Mouse (Mus musculus) cerebellum, adult 2 months (tissue): ENCODE measurements at regions not wholly inside any gene's neighbourhood (a gene's known extent, or its start where the extent isn't known, plus 50 kb on each side); places are given as distances from the start of the nearest gene placed in this dataset.

Experiments
- DNase-seq, 2 experiments: peaks; one replicate each; pipeline ENCODE4 v3.0.0; 2021
- H3K27ac ChIP-seq: fragments of 200-500 bp; 2 replicates; pipeline ENCODE4 v1.5.1; 2012; ENCODE audit warnings: low read length, control low read depth, inconsistent platforms; ENCODE audit not compliant: insufficient read depth
- H3K27me3 ChIP-seq: fragments of 200-500 bp; 2 replicates; pipeline ENCODE4 v1.6.1; 2012; ENCODE audit warnings: inconsistent platforms, mild to moderate bottlenecking, low read length, moderate library complexity; ENCODE audit not compliant: control insufficient read depth, insufficient read depth
- H3K4me1 ChIP-seq: fragments of 200-500 bp; 2 replicates; pipeline ENCODE4 v1.6.1; 2011; ENCODE audit warnings: low read length; ENCODE audit not compliant: control insufficient read depth, insufficient read depth
- H3K4me3 ChIP-seq: fragments of 200-500 bp; replicated peaks from 2 replicates; pipeline ENCODE3; 2011; ENCODE audit warnings: mild to moderate bottlenecking, low read depth, low read length, control low read depth; ENCODE audit not compliant: insufficient read depth
- CTCF ChIP-seq: fragments of 200-500 bp; IDR thresholded peaks from 2 replicates; pipeline ENCODE4 v1.5.1; 2011; ENCODE audit warnings: low read depth, mild to moderate bottlenecking, control low read depth, low read length, moderate library complexity, borderline replicate concordance; ENCODE audit not compliant: insufficient read depth
- POLR2A ChIP-seq: fragments of 200-500 bp; IDR thresholded peaks from 2 replicates; pipeline ENCODE4 v1.6.1; 2011; ENCODE audit warnings: low read length, control low read depth, borderline replicate concordance; ENCODE audit not compliant: insufficient read depth
- WGBS: fragments of 180-500 bp; shearing (Covaris S2); methylation state at CpG from one replicate; pipeline ENCODE4 v1.1.7; 2018; 5-methylcytosine and 5-hydroxymethylcytosine counted together

- no peak for DNase-seq
- WGBS, result 90% methylated on average over 5 of the region's 5 CpGs
- Histone ChIP-seq H3K27ac (no peak overlapping the region), H3K27me3 (no peaks in the 10 kb centered on the region), H3K4me1 (no peaks in the 10 kb centered on the region), H3K4me3 (no peak overlapping the region)
- TF ChIP-seq POLR2A (no peak), CTCF (no peak)
These were observed 95.8 kb downstream of the Tmem17 start for GRCm38 (mm10) chr11:22607645-22608044.

GRCm38 (mm10) chr11:22608945-22609344 lies 97.1 kb downstream of the Tmem17 start:
- Histone ChIP-seq H3K27me3 (no peaks in the 10 kb centered on the region), H3K4me1 (no peaks in the 10 kb centered on the region), H3K27ac (no peak overlapping the region), H3K4me3 (no peak overlapping the region)
- TF ChIP-seq CTCF, result no peak
- TF ChIP-seq POLR2A, result no peak
- no peak for DNase-seq

GRCm38 (mm10) chr11:22610433-22611101 lies 98.7 kb downstream of the Tmem17 start:
- Histone ChIP-seq H3K4me3 (no peak overlapping the region), H3K27me3 (no peaks in the 10 kb centered on the region), H3K4me1 (no peaks in the 10 kb centered on the region), H3K27ac (no peak overlapping the region)
- no peak for DNase-seq
- WGBS, result 13% methylated on average over 12 of the region's 12 CpGs
- no peak for TF ChIP-seq POLR2A
- no peak for TF ChIP-seq CTCF

- TF ChIP-seq POLR2A, result no peak
- no peak for TF ChIP-seq CTCF
- Histone ChIP-seq H3K27ac (no peak overlapping the region), H3K4me3 (no peak overlapping the region), H3K27me3 (no peaks in the 10 kb centered on the region), H3K4me1 (no peaks in the 10 kb centered on the region)
- WGBS, result 66% methylated on average over 6 of the region's 6 CpGs
- no peak for DNase-seq
These were observed 99.4 kb downstream of the Tmem17 start for GRCm38 (mm10) chr11:22611102-22611869.

- no peak overlapping the region for H3K27ac ChIP-seq
- DNase-seq, result no peak
- no peaks in the 10 kb centered on the region for H3K27me3 ChIP-seq
- no peak overlapping the region for H3K4me3 ChIP-seq
- H3K4me1 ChIP-seq, result no peaks in the 10 kb centered on the region
- no peak for TF ChIP-seq POLR2A
- no peak for TF ChIP-seq CTCF
- 69% methylated on average over 2 of the region's 2 CpGs for WGBS
These were observed 101.6 kb downstream of the Tmem17 start for GRCm38 (mm10) chr11:22613500-22613899.

- Histone ChIP-seq H3K4me3 (peak overlapping the region; percentile 48), H3K27me3 (no peaks in the 10 kb centered on the region), H3K4me1 (no peaks in the 10 kb centered on the region), H3K27ac (no peak overlapping the region)
- TF ChIP-seq CTCF (peak; percentile 98), POLR2A (no peak)
- DNase-seq, result peak; percentile 71 to 86
- 7% methylated on average over 21 of the region's 21 CpGs for WGBS
These were observed 105.5 kb downstream of the Tmem17 start for GRCm38 (mm10) chr11:22617204-22617874.

- no peak for TF ChIP-seq POLR2A
- TF ChIP-seq CTCF, result no peak
- no peaks in the 10 kb centered on the region for H3K4me1 ChIP-seq
- H3K27me3 ChIP-seq, result no peaks in the 10 kb centered on the region
- WGBS, result 48% methylated on average over 8 of the region's 8 CpGs
- peak in 1 of 2 experiments; percentile 43 for DNase-seq
- no peak overlapping the region for H3K4me3 ChIP-seq
- H3K27ac ChIP-seq, result no peak overlapping the region
These were observed 109.2 kb downstream of the Tmem17 start for GRCm38 (mm10) chr11:22620912-22621705.
